Mouse (Mus musculus) gastrocnemius, postnatal 25 days (tissue): ENCODE measurements around the gene Olfr718-ps1. TPM values are rescaled to one million over a fixed set of nuclear protein-coding genes. Genes with fewer than 3 reads are reported as not detected.
"Not testable (repeated sequence)": the region's sequence is repeated elsewhere in the genome, so short reads cannot be mapped to it uniquely, and the experiment has no call there.

Source experiments
- DNase-seq: peaks from one replicate; pipeline ENCODE4 v3.0.0; 2022
- long read RNA-seq, 2 experiments: library from polyadenylated mRNA; stranded (forward); transcript quantifications; one replicate each; pipeline ENCODE4 v2.0.0; 2021
- total RNA-seq, 2 experiments: library from RNA; stranded (reverse); gene quantifications; 1 replicate in 1 of 2; 2 replicates in 1 of 2; pipeline ENCODE4 v1.2.3; 2021

Olfr718-ps1 gene
- total RNA-seq = under 1 TPM in 1 of 2 experiments, not detected in 1; 0.05 TPM
- long read RNA-seq, experiment 1 = 0 reads
- long read RNA-seq, experiment 2 = 0 reads

DNA sequence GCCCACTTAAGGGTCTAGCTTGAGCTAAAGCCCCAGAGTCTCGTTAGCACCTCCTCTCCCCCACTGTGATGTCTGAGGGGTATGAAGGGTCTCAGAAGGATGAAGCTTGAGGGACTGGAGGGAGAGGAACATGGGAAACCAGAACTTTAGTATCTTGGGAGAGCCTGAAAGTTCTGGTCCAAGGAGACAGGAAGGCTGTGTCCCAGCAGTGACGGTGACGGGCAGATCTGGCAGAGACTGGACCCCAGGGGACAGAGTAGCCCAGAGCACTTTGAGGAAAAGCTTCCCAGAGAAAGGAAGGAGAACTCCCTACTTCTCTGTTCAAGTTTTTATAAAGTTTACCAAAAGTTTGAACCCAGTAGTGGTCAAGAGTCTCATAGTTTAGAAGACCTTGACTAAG is at the start of gene Olfr718-ps1:
Olfr718-ps1 (minus strand) TSS at position 101 of the 400 bp plus-strand sequence.
- DNase-seq = no peak

DNA sequence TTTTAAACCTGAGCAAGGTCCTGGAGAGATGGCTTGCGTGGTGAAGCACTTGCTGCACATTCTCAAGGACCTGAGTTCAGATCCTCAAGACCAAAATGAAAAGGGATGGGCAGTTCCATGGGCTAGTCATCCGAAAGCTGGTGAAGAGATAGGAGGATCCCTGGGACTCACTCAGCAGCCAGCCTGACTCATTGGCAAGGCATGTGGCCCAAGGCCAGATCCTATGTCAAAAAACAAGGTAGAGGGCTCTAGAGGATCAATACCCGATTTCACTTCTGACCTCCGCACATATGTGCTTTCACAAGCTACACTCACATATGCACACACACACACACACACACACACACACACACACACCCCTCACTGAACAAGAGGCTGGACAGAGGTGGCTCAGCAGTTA is 49.1 kb upstream of the Olfr718-ps1 start:
- DNase-seq = no peak

DNA sequence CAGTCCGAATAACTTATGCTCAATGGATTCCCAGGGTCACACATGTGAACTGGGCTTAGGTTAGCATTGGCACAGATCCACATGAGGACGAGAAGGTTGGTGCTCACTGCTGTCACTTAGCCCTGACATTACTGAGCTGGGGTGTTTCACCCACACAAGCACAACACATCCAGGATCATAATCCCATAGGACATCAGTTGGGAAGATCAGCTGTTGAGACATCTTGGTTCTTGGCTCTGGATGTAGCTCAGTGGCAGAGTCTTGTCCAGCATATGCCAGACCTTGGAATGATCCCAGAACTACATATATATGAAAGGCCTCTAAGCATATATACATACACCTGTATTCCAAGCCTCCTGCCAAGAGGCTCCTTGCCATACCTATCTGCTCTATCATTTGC is 47.8 kb upstream of the Olfr718-ps1 start:
- no peak for DNase-seq

DNA sequence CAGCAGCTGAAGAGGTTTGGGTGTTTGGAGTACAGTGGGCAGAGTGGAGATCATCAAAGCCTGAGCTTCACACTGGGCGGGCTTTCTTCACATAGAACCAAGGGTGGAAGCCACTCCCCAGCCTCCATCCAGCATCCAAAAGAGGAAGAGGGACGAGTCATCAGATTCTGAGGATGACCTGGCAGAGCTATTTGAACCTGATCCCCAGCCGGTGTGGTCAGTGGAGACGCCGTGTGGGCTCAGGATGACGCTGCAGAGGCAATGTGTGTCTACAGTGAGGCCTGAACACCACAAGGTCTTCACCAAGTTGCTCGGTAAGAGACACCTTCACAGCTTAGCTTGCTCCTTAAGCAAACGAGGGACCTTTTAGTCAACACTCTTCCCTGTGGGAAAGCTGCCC is 47.4 kb upstream of the Olfr718-ps1 start:
- DNase-seq = not testable (repeated sequence)

DNA sequence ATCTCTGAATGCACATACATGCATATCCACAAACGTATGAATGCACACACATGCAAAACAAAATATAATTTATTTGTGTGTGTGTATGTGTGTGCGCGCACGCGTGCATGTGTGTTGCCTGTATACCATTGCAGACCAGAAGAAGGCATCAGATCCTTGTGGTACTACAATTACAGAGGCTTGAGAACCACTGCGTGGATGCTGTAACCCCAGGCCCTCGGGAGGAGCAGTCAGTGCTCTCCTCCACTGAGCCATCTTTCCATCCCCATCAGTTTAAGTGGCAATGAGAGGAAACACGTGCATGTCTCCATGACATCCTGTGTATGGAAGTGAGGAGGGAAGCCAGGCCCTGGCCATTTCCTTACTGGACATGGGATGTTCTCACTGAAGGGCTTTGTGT is 45.4 kb upstream of the Olfr718-ps1 start:
- DNase-seq = no peak

DNA sequence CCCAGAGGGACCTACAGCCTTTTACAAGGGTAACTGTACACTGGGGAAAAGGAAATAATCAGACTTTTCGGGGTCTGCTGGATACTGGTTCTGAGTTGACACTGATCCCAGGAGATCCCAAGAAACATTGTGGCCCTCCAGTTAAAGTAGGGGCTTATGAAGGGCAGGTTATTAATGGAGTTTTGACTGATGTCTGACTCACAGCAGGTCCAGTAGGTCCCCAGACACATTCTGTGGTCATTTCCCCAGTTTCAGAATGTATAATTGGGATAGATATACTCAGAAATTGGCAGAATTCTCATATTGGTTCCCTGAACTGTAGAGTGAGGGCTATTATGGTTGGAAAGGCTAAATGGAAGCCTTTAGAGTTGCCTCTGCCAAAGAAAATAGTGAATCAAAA is 40.6 kb upstream of the Olfr718-ps1 start:
- not testable (repeated sequence) for DNase-seq

DNA sequence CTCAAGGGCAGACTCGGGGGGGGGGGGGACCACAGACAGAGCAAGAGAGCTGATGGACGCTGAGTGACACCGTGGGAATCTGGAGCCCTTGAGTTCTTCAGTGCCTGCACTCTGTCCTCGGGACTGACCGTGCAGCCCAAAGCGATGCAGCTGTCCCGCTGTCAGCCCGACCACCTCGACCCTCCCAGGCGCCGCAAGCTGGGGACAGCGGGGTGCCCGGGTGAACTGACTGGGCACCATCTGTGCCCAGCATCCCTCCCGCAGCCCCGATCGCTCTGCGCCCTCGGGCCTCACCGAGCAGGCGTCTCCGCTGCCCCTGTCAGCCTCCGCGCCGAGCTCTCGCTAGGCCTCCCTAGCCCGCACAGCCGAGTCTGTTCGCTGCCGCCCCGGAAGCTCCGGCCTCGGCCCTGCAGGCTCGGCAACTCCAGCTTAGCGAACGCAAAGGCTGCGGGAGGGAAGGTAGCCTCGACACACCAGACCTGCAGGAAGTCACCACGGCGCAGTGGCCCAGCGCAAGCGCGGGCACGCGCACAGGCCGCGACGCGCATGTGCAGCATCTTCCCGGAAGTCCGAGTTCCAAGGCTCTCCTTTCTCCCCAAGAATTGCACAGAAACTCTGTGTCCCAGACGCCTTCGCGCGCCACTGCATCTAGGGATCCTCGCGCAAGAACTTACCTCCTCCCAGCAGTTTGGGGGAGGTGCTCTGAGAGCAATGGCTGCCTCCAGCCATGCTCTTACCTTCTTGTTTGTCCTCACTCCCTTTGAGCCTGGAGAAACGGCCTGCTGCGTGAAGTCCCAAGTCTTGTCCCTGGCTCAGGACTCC is 33.1 kb upstream of the Olfr718-ps1 start, which contains the start of the genes Rbak and Spdye4b:
Rbak (minus strand) TSS at position 521 of the 822 bp plus-strand sequence.
Spdye4b (plus strand) TSS at position 763 of the 822 bp plus-strand sequence.
- DNase-seq = peak; percentile 93

DNA sequence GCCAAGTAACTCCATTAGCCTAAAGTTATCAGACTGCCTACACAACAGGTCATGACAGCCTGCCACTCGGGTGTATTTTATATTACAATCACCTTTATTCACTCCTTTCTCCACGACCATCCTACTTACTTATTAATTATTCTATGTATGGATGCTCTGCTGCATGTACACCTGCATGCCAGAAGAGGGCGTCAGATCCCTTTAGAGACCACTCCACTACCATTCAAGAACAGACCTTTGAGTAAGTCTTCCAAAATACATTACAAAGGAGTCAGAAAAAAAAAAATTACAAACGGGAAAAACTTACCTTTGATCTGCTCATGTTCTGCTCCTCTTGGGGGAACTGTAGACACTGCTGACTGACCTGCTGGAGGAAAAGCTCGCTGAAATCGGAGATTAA is 31.8 kb upstream of the Olfr718-ps1 start:
- DNase-seq = no peak

DNA sequence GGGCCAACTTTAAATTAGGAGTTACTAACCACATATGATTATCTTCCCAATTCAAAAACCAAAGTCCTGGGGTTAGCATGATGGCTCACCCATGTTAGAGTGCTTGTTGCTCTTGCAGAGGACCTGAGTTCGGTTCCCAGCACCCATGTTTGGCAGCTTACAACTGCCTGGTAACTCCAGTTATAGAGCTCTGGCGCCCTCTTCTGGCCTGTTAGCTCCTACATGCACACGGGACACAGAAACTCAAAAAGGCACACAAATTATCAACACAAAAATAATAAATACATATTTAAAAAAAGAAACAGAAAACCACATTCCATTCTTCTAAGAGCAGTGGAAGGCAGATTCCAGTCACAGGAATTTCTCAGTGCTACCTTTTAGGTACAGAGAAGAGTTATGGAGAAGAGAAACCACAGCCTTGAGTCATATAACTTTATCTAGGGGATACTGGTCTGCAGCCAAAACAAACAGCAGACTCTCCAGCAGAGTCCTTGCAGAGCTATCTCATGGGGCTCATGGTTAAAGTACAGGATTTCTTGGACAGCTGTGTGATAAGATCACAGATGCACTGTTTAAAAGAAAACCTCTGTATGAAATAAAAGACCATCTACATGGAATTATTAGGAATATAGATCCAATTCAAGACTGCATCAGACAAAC is 30.3 kb upstream of the Olfr718-ps1 start:
- DNase-seq = no peak

DNA sequence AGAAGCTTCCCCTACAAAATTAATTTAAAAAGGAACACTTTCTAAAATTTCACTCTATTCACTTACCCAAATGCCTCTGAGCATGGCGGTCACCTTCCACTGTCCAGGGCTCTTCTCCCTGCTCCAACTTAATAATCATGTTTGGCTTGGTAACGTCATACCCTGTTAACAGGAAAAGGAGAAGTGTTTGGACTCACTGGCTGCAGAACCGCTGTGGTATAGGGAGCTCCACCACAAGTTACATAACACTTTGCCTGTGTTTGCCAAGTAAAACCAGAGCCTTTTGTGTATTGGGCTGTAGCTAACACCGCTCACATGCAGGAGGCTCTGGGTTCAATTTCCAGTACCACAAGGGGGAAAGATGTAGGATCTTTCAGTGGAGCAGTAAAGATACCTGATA is 28.6 kb upstream of the Olfr718-ps1 start:
- no peak for DNase-seq

DNA sequence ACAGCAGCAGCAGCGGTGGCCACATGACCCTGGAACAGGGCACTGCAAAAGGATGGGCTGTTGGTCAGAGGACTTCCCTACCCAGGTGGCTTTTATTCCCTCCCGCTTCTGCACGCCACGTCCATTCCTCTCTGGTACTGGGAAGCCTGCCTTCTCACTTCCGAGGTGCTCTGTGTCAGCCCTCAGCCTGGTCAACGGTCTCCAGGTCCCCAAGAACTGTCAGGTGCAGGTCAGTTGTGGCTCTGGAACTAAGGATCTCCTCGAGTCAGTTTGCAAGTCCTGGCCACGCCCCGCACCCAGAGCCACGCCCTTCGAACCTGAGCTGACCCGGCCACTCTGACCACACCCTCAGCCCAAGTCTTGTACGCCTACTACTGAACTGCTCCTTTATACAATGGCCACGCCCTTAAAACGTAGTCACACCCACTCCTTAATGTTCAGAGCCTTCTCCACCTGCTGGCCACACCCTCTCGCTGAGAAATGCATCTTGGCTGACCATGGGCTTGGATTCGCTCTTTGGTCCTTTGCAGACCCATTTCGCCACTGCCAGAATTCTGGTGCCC is 18.2 kb upstream of the Olfr718-ps1 start:
- DNase-seq = no peak

DNA sequence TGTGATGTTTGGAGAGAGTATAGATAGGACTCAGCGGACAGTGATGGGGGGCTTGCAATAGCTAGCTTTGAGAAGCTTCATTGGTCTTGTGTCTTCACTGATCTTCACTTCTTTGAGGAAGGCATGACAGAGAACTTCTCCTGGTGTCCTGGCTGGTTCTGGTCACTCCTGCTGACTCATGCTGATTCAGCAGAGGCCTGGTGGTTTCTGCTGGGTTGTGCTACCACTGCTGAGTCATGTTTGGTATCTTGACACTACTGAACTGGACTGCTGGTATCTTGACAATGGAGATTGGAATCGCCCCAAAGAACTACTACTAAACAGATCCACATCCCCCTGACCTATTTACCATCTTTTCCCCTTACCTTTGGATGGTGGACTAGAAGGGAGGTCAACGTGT is 8.2 kb upstream of the Olfr718-ps1 start:
- DNase-seq = no peak

DNA sequence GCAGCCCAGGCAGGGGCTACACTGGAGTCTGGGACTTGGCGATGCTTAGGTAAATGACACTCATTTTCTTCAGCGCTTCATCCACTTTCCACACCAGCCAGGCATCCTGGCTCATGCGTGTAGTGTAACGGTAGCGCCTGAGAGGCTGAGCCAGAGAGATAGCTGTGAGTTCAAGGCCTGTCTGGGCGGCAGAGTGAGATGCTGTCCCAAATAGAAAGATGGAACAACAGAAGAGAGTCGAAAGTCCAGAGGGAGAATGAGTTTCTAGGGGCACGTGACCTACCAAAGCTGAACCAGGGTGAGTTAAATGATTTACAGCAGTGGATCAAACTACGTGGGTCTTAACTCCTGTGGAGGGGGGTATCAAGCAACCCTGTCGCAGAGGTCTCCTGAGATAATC is 6.4 kb upstream of the Olfr718-ps1 start:
- DNase-seq = no peak

DNA sequence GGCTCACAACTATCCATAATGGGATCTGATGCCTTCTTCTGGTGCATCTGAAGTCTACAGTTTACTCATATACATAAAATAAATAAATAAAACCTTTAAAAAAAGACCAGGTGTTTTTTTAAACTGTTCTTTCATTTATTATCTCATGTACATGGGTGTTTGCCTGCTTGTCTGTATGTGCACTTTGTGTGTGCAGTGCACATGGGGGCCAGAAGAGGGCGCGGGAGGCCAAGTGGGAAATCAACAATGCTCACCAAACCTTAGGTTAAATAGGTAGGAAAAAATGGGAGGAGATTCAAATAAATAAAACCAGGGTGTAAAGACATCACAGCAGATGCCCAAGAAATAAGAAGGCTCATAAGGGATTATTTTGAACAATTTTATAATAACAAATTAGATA is 2.7 kb upstream of the Olfr718-ps1 start:
- DNase-seq = no peak

DNA sequence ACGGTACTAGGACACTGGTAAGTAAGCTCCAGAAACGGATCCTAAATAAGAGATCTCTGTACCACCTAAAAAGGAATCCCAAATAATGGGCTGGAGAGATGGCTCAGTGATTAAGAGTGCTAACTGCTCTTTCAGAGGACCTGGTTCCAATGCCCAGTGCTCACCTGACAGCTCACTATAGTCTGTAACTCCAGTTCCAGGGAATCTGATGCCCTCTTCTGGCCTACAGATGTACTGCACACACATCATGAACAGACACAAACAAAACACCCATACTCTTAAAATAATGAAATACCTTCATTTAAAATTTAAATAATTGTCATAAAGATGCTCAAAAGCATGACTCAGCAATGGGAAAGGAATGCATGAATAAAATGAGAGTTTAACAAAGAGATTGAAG is 2.2 kb upstream of the Olfr718-ps1 start:
- no peak for DNase-seq

DNA sequence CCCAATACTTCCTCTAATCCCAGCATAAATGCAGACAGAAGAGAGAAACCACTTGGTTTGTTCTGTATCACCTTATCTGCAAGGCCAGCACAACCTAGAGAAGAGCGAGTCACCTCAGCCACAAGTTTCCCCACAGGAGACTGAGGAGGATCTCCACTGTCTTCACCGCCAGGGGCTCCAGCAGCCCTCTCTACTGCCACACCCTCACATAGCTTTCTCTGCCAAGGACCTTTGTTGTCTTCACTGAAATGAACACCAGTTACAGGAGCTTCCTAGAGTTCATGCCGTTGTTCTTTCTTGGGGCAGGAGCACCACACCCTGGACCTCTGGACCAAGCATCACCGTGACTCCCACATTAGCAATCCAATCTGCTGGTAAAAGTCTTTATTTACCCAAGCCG is 1.3 kb upstream of the Olfr718-ps1 start:
- no peak for DNase-seq

DNA sequence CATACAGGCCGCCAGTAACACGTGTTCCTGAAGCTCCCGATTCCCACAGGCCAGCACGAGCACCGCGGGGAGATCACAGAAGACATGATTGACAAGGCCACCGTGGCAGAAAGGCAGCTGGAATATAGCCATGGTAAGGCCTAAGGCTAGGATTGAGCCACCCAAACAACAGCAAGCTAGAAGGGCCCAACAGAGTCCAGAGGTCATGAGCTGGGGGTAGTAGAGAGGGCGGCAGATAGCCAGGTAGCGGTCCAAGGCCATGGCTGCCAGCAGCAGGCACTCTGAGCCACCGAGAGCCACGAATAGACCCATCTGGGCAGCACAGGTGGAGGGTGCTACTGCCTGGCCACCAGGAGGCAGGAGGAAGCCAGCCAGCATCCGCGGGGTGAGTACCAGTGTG is 9.8 kb downstream of the Olfr718-ps1 start:
- DNase-seq = no peak

DNA sequence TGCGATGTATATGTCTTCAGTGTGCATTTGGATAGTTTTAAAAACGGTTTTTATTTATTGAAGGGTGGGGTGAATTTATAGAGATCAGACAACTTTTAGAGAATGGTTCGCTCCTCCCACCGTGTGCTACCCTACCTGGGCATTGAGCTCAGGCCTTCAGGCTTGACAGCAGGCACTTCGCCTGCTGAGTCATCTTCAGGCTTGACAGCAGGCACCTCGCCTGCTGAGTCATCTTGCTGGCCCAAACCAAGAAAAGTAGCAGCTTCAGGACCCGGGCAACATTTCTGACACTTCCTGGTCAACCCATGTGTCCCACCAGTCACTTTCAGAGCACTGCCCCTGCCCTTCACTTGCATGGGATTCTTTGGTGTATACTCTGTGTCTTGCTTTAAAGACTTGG is 12.3 kb downstream of the Olfr718-ps1 start:
- no peak for DNase-seq

DNA sequence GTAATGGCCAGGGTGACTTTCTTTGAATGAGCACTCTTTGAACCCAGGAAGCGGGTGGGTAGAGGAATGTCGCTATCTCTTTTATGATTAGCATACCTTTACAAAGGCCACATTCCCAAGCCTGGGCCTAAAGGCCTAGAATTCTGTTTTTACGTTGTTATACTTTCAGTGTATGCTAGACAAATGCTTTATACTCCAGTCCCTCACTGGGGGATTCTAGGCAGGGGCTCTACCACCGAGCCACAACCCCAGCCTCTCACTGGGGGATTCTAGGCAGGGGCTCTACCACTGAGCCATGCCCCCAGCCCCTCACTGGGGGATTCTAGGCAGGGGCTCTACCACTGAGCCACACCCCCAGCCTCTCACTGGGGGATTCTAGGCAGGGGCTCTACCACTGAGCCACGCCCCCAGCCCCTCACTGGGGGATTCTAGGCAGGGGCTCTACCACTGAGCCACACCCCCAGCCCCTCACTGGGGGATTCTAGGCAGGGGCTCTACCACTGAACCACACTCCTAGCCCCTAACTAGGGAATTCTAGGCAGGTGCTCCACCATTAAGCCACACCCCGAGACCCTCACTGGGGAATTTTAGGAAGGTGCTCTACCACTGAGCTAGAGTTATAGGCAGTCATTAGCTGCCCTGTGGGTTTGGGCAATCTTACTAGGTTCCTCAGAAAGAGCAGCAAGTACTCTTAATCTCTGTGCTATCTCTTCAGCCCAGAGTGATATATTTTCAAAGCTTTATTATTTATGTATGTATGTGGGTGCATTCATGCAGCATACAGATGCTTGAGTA is 13.0 kb downstream of the Olfr718-ps1 start:
- not testable (repeated sequence) for DNase-seq

DNA sequence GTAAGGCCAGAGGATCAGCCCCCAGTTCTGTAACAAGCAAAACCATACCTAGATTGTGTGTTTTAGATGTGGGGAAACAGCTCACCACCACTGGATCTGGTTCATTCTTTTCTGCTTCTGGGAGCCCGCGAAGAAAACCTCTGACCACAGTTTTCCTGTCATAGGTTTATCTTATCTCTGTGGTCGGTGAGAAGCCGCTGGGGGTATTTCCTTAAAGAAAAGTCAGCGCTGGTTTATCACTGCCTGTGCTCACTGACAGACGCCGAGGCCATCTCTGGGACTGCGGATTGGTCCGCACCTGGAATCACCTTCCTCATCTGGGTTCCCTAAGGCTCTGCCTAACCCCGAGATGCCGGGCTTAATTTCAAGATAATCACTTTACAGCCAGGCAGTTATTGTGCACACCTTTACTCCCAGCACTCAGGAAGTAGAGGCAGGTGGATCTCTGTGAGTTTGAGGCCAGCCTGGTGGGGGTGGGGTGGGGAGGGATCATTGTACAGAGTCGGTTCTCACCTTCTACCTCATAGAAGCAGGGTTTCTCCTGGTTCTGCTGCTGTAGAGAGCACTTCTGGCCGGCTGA is 14.4 kb downstream of the Olfr718-ps1 start:
- no peak for DNase-seq

DNA sequence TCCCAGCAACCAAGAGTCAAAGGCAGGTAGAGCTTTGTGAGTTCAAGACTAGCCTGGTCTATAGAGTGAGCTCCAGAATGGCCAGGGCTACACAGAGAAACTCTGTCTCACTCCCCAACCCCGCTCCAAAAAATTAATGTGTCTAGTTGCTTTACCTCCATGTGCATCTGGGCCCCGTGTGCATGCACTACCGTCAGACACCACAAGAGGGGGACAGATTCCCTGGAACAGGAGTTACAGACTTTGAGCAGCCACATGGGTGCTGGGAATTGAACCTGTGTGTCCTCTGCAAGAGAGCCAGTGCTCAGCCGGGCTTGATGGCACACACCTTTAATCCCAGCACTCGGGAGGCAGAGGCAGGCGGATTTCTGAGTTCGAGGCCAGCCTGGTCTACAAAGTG is 17.0 kb downstream of the Olfr718-ps1 start:
- no peak for DNase-seq

DNA sequence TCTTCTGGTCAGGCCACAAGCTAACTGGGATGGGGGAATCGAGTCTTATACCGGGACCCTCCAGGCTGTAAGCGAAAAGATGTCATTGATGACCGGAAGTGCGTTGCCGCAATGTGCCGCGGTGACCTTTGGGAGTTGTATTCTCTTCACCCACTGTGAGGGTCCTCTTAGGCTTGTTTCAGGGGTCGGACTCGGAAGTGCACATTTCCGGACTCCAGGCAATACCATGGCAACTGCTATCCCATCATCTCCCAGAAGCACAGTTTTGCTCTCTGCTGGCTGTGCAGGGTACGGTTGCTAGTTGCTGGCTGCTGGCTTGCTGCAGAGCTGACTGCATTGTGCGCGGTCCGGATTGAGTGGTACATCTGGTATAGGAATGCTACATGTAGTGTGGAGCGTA is 18.3 kb downstream of the Olfr718-ps1 start:
- DNase-seq = no peak
